Mouse (Mus musculus) embryonic fibroblast, embryonic 13.5 days (primary cell): Measurements from ENCODE around the gene Actr6. TPM values are rescaled to one million over a fixed set of nuclear protein-coding genes. Genes with fewer than 3 reads are reported as not detected.
A peak's percentile ranks its signal among the peaks of the same experiment; 100 is the strongest.

Experiments
- H3K27ac ChIP-seq: 2 replicates; pipeline ENCODE4 v1.5.1; 2012; ENCODE audit warnings: low read length, control low read depth, inconsistent platforms; ENCODE audit not compliant: insufficient read depth
- H3K4me1 ChIP-seq: 2 replicates; pipeline ENCODE4 v1.6.1; 2011; ENCODE audit warnings: low read length; ENCODE audit not compliant: control insufficient read depth, insufficient read depth
- H3K4me3 ChIP-seq: 2 replicates; pipeline ENCODE4 v1.5.1; 2011; ENCODE audit warnings: mild to moderate bottlenecking, control low read depth, low read length; ENCODE audit not compliant: insufficient read depth
- CTCF ChIP-seq: IDR thresholded peaks from 2 replicates; pipeline ENCODE4 v1.5.1; 2011; ENCODE audit warnings: mild to moderate bottlenecking, control low read depth, low read length, moderate library complexity, borderline replicate concordance; ENCODE audit not compliant: insufficient read depth
- POLR2A ChIP-seq: IDR thresholded peaks from 2 replicates; pipeline ENCODE4 v1.6.1; 2011; ENCODE audit warnings: low read depth, mild to moderate bottlenecking, control low read depth, low read length, moderate library complexity
- polyA plus RNA-seq: library from polyadenylated mRNA; stranded (reverse); fragments of >200 nt; gene quantifications from 2 replicates; pipeline ENCODE4 v1.2.4, GENCODE M21; 2011; ENCODE audit warnings: low read depth; ENCODE audit not compliant: missing spikeins, insufficient read length

Actr6 gene
- polyA plus RNA-seq, 1 experiment, result 13.4 TPM

DNA sequence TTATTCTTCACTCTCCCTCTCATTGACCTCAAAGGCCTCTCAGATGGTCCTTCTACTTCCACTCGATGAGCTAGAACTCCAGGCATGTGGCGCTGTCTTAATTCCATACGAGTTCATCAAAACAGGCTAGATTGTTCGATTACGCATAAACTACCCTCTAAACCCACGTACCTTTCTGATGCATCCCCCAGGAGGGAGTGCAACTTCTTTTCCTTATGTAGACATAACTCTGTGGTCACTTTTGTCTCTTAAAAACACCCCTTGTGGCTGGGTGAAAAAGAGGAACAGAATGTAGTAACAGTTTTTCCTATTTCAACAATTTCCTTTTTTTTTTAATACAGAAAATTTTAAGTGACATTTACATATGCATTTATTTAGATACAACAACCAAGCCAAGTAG, 8.9 kb upstream of the Actr6 start:
- H3K4me3 ChIP-seq, result no peak overlapping the region
- H3K27ac ChIP-seq, result no peak overlapping the region
- no peak for TF ChIP-seq CTCF
- TF ChIP-seq POLR2A, result no peak
- no peaks in the 10 kb centered on the region for H3K4me1 ChIP-seq

DNA sequence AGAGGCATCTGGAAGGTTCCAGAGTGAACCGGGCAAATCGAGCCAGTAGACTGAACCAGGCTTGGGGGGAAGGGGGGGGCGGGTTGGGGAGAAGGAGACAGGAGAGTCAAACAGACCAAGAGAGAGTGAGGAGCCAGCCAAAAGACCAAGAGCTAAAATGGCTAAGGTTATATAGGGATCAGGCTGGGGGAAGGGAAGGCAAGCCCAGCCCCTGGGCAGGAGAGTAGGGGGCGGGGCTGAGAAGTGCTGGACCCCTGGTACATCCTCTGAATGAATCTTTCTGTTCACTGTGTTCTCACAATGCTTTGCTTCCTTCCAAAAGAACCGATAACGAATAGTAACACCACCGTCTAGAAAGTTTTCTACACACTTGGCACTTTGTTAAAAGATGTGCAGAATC, 7.6 kb upstream of the Actr6 start:
- Histone ChIP-seq H3K4me3 (no peak overlapping the region), H3K27ac (no peak overlapping the region), H3K4me1 (no peaks in the 10 kb centered on the region)
- TF ChIP-seq POLR2A (no peak), CTCF (no peak)

DNA sequence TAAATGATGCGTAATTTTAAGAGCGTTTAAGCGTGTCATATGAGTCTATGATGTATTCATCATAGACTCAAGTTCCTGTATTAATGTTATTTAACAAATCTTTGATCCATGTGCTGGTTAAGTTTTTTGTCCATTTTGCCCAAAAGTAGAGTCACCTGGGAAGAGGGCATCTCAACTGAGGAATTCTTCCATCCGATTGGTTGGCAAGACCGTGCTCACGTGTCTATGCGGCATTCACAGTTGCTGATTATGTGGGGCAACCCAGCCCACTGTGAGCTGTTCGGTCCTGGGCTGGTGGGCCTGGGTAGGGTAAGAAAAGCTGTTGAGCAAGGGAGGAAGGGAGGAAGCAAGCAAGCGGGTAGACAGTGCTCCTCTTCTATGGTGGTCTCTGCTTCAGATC, 6.3 kb upstream of the Actr6 start:
- H3K4me1 ChIP-seq, result no peaks in the 10 kb centered on the region
- no peak for TF ChIP-seq POLR2A
- no peak for TF ChIP-seq CTCF
- H3K27ac ChIP-seq, result no peak overlapping the region
- H3K4me3 ChIP-seq, result no peak overlapping the region

DNA sequence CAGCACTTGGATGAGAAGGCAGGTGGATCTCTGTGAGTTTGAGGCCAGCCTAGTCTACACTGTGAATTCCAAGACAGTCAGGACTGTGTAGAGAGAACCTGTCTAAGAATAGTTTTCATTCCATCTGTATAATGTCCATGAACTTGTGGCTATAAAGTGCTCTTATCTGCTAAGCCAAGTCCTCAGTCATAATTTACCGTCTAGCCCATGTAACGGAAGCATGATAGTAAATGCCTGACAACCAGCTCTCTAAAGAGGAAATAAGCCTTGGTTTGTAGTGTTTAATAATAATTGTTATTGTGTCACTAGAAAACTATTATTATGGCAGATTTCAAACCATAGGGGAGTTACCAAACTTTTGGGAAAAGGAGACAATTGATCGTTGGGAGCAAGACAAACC, 5.8 kb upstream of the Actr6 start:
- Histone ChIP-seq H3K4me3 (no peak overlapping the region), H3K27ac (no peak overlapping the region), H3K4me1 (no peaks in the 10 kb centered on the region)
- TF ChIP-seq POLR2A, result no peak
- TF ChIP-seq CTCF, result no peak

DNA sequence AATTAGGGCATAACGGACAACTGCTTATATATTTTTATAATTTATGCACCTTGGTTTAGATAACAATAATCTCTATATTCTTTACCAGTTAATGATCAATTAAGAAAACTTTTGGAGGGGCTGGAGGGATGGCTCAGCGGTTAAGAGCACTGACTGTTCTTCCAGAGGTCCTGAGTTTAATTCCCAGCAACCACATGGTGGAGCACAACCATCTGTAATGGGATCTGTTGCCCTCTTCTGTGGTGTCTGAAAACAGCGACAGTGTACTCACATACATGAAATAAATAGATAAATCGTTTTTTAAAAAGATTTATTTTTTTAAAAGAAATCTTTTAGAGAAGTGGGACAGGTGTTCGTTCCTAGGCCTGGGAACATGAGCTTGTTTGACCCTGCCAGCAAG, 5.0 kb upstream of the Actr6 start:
- no peak overlapping the region for H3K4me3 ChIP-seq
- TF ChIP-seq POLR2A, result no peak
- TF ChIP-seq CTCF, result no peak
- no peak overlapping the region for H3K27ac ChIP-seq
- no peaks in the 10 kb centered on the region for H3K4me1 ChIP-seq

DNA sequence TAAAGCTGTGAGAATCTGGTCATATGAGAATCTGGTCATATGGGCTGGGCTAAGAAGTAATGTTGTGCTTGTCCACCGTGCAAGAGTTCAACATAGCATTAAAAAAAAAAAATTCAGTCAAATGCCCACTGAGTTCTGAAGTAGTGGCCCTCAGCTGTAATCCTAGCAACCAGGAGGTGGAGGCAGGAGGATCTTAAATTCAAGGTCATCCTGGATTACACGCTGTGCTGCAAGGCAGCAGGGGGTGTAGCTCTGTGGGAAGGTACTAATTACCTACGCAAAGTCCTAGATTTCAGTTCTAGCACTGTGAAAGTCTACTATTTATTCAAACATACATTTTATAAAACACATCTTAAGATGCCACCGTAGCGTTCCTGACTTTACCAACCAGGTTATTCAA, 754 bp downstream of the Actr6 start:
- Histone ChIP-seq H3K27ac (no peak overlapping the region), H3K4me1 (no peaks in the 10 kb centered on the region), H3K4me3 (peak overlapping the region; percentile 67)
- TF ChIP-seq CTCF (no peak), POLR2A (no peak)

DNA sequence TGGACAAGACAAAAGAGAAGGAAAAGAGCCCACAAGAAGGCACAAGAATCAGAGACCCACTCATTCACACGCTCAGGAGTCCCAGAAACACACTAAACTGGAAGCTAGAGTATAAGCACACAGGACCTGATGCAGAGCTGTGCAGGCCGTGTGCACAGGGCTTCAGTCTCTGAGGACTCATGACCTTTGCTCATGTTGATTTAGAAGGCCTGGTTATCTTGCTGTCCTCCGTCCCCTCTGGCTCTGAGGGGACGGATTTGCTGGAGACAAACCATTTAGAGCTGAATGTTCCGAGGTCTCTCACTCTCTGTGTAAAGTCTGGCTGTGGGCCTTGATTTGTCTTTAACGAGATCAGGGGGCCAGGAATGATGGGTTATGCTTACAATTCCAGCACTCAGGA, 1.7 kb downstream of the Actr6 start:
- Histone ChIP-seq H3K4me1 (no peaks in the 10 kb centered on the region), H3K27ac (no peak overlapping the region), H3K4me3 (no peak overlapping the region)
- no peak for TF ChIP-seq POLR2A
- no peak for TF ChIP-seq CTCF

DNA sequence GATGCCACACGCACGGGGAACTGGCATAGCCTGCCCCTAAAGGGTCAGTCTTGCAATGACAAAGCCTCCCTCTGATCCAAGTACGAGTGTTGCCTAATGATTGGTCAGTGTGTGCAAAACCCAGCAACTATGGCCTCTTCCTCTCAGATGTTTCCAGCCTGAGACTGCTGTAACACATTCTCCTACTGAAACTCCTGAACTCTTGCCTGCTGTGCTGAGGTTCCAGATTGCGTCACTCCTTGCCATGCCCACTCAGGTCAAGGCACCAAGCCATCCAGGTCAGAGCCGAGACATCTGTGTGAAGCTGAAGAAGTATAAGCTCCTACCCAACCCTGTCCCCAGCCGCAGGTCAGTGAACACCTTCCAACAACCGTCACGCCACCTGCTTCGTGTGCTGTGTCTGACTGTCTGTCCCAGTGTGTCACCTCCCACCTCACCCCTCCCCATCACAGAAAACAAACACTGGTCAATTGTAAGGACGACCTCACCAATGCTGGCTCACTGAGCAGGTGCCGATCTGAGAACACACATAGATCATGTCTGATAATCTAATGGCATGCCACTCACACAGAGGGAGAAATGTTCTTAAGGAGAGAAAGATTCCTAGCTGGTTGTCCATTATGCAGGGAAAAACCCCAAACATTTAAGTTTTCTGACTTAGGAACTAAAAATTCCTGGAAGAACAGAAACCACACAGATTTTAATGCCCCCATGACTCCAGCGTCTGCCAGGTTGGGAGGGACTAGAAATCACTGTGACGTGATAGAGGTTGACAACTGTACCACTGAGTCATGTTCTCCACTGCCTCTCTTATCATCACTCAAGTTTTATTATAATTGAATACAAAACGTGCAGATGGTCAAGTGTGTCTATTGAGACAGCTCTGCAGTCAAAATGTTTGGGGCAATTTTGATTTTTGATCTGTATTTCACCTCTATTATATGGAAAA, 9.6 kb downstream of the Actr6 start:
- no peak overlapping the region for H3K4me3 ChIP-seq
- no peak for TF ChIP-seq CTCF
- TF ChIP-seq POLR2A, result no peak
- H3K27ac ChIP-seq, result no peak overlapping the region
- no peaks in the 10 kb centered on the region for H3K4me1 ChIP-seq

DNA sequence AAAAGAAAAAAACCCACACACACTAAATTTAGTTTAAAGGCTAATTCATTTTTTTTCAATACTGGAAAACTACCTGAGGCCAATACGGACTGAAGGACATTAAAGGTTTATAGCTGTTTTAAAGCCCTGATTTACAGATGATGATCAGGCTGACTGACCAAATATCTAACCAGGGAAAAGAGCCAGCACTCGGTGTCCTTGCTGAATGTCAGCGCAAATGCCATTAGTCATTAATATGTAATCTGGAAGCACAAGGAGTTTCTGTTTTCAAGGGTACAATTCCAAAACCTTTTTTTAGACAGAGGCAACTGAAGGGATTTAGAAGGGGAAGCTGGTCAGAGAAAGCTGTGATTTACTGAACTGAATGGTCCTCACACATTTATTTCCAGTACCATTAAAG, 11.3 kb downstream of the Actr6 start:
- Histone ChIP-seq H3K4me1 (no peaks in the 10 kb centered on the region), H3K27ac (no peak overlapping the region), H3K4me3 (no peak overlapping the region)
- TF ChIP-seq POLR2A, result no peak
- no peak for TF ChIP-seq CTCF

DNA sequence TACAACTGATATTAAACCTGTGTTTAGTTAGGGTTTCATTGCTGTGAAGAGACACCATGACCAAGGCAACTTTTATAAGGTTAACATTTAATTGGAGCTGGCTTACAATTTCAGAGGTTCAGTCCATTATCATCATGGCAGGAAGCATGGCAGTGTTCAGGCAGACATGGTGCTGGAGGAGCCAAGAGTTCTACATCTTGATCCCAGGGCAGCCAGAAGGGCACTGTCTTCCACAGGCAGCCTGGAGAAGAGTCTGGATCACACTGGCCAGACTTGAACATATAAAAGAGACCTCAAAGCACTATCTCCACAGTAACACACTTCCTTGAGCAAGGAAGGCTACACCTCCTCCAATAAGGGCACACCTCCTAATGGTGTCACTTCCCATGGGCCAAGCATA, 11.8 kb downstream of the Actr6 start:
- H3K27ac ChIP-seq, result no peak overlapping the region
- TF ChIP-seq POLR2A (no peak), CTCF (no peak)
- H3K4me3 ChIP-seq, result no peak overlapping the region

More for the DNA sequence above, 11.8 kb downstream of the Actr6 start:
- H3K4me1 ChIP-seq, result no peaks in the 10 kb centered on the region
